8 mouse cellular contexts compared by ENCODE assay signal in genomic region chr4:149426325-149427199, GRCm38 (mm10). TPM values are rescaled to one million over a fixed set of nuclear protein-coding genes. Genes with fewer than 3 reads are reported as not detected.
A peak's percentile ranks its signal among the peaks of the same experiment; 100 is the strongest.
DNase-seq lines count a peak whose midpoint lies in the region; ATAC-seq lines count a peak whose summit lies in the region.

Gene Ube4b (minus strand): TSS chr4:149426749.

- H3K9me3 ChIP-seq in hindbrain, embryonic 16.5 days (ENCODE audit: control insufficient read depth, low read length) = no peaks in the 10 kb centered on the region

- H3K27me3 ChIP-seq in hindbrain, embryonic 16.5 days (replicated peaks; ENCODE audit: control insufficient read depth, insufficient read depth, low read length) = no peaks in the 10 kb centered on the region

- peak; percentile 96 for DNase-seq in T-cell, adult 2 months (ENCODE audit: low spot score)
- DNase-seq in cerebellum, postnatal 36 days = peak; percentile 97 to 99
- peak; percentile 92 for DNase-seq in gastrocnemius, adult 18-20 months (ENCODE audit: low spot score)
- DNase-seq in left cerebral cortex, adult 18-20 months (ENCODE audit: low spot score in 2 of 2) = peak; percentile 93 to 98
- peak; percentile 98 for DNase-seq in right cerebral cortex, adult 18-20 months
- peak; percentile 86 for DNase-seq in urinary bladder, postnatal 10 days (ENCODE audit: low spot score)

- H3K79me2 ChIP-seq in macrophage (ENCODE audit: inconsistent target) = peaks cover 44% of the 10 kb centered on the region

- WGBS in hindbrain, embryonic 16.5 days = 0% methylated on average over 40 of the region's 50 CpGs
- WGBS in macrophage (ENCODE audit: missing documents) = 2% methylated on average over 48 of the region's 50 CpGs

- peak within 1 kb of the TSS; percentile 95 for H3K9ac ChIP-seq in hindbrain, embryonic 16.5 days (ENCODE audit: low read depth, low read length)

- H3K4me1 ChIP-seq in hindbrain, embryonic 16.5 days (ENCODE audit: control insufficient read depth, insufficient read depth, low read depth, low read length) = peaks cover 13% of the 10 kb centered on the region

- peak; percentile 93 for ATAC-seq in hindbrain, embryonic 16.5 days

- peak within 1 kb of the TSS; percentile 98 for H3K4me3 ChIP-seq in hindbrain, embryonic 16.5 days (ENCODE audit: low read length)
- peak within 1 kb of the TSS; percentile 78 for H3K4me3 ChIP-seq in macrophage (ENCODE audit: inconsistent target)

- H3K27ac ChIP-seq in hindbrain, embryonic 16.5 days (ENCODE audit: low read depth, low read length) = peak within 1 kb of the TSS; percentile 99
- H3K27ac ChIP-seq in macrophage = peak within 1 kb of the TSS; percentile 57

- H3K36me3 ChIP-seq in hindbrain, embryonic 16.5 days (ENCODE audit: control insufficient read depth, insufficient read depth, low read length) = no peaks in the 10 kb centered on the region
- H3K36me3 ChIP-seq in macrophage (ENCODE audit: inconsistent target) = no peaks in the 10 kb centered on the region

- H3K4me2 ChIP-seq in hindbrain, embryonic 16.5 days (ENCODE audit: low read length) = peak within 1 kb of the TSS; percentile 64

RNA-seq across cellular contexts. Expression of gene Ube4b, which starts in this region (rescaled TPM):
- total RNA-seq in gastrocnemius, adult 18-20 months (2021) = 10 to 100 TPM; 31.7 to 35.5 TPM
- polyA plus RNA-seq in hindbrain, embryonic 16.5 days (2015; fragmentation: Nextera tagmentation; extraction: Ambion mirVana) = 47.4 and 58.6 TPM in 2 replicates
- total RNA-seq in left cerebral cortex, adult 18-20 months (2021) = 100 to 1,000 TPM; 101 to 106 TPM
- 100 to 1,000 TPM in 19 of 26 experiments, 10 to 100 TPM in 7; 32.8 to 167 (median 111) TPM for total RNA-seq in macrophage (2018; cell fraction: chromatin; rRNA removed)
- 10 to 100 TPM; 37.3 to 80.5 (median 59.6) TPM for total RNA-seq in macrophage (2018; cell fraction: cytosol; rRNA removed)
- total RNA-seq in macrophage (2018; cell fraction: nucleus; rRNA removed) = 100 to 1,000 TPM in 5 of 26 experiments, 10 to 100 TPM in 21; 31.7 to 132 (median 76.9) TPM
- polyA plus RNA-seq in macrophage (2018) = 39.6 to 66.9 TPM (median 45.8 TPM) in 3 replicates

Comparison
In these comparisons a context has a peak if more than half of its experiments do, and no peak if none do; other contexts are left out.
1. Peak in every context shown above with its lines: DNase-seq, ATAC-seq, H3K4me3 ChIP-seq and H3K27ac ChIP-seq.